Mouse (Mus musculus): ENCODE data around the gene Oca2. TPM values are rescaled to one million over a fixed set of nuclear protein-coding genes. Genes with fewer than 3 reads are reported as not detected.
A peak's percentile ranks its signal among the peaks of the same experiment; 100 is the strongest.

The Oca2 gene
- total RNA-seq, 2 experiments from 2014 or later, result not detected

DNA sequence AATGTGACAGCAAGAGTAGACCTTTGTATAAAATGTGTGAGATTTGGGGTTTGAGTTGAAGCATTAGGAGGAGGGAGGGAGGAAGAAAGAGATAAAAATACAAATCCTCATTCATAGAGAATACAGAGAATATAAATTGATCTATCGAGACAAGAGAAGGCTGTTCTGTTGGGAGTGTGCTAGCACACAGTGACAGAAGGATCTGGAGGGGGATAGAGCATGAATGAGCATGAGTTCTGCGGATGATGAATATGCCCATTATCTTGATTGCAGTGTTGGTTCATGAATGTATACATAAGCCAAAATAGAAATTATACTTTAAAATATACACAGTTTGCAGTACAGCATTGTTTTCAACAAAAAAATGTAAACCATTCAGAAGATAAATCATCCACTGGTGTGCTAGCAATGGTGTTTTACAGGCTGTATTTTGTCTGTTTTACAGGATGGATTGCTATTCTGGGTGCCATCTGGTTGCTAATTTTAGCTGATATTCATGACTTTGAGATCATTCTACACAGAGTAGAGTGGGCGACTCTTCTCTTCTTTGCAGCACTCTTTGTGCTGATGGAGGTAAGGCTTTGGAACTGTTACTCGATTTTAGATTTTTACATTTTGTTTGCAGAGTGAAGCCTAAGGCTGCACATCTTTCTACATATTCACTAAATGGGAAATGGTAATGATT is 117.2 kb downstream of the Oca2 start:
- intact Hi-C loops (cut with DNase I), result no loop called here
- no peak for DNase-seq

DNA sequence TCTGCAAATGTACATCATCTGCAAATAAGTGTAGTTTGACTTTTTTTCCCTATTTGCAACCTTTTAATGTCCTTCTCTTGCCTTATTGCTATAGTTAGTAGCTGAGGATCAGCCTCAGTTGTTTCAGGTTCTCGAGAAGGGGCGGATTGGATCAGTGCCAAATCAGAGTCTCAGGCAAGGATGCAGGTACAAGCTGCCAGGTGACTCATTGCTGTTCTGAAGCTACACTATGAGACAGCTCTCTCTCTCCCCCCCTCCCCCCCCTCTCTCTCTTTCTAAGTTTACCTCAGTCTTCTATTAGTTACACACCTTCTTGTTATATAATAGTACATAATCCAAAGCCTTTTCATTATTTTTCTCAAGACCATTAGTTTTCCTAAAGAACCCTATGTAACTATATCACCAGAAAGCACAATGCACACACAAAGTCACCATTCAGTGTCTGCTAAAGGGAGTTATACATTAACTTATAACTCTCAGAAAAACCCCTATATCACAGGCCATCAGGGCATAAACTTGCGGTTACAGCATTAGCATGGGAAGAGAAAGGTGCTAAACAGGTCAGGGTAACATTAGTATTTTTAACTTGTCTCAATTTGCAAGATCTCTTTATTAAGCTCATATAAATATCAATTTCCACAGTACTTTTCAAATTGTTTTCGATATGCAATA is 142.3 kb downstream of the Oca2 start:
- intact Hi-C loops (cut with DNase I), result no loop called here
- no peak for DNase-seq

DNA sequence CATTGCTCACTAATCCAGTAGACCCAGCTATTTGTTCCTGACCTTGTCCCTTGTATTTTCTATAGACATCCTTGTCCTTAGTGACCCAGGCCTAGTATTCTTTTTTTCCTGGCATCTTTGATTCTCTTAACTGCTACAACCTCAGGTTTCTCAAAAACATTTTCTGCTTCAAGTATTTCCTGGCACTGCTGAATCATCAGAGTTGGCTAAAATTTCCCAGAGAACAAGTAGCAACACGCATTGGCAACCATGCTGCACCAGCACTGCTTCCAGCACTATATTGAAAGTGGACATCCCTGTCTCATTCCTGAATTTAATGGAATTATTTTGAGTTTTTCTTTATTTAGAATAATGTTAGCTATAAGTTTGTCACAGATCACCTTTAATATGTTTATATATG is 143.1 kb downstream of the Oca2 start:
- no peak for DNase-seq
- intact Hi-C loops (cut with DNase I), result no loop called here

DNA sequence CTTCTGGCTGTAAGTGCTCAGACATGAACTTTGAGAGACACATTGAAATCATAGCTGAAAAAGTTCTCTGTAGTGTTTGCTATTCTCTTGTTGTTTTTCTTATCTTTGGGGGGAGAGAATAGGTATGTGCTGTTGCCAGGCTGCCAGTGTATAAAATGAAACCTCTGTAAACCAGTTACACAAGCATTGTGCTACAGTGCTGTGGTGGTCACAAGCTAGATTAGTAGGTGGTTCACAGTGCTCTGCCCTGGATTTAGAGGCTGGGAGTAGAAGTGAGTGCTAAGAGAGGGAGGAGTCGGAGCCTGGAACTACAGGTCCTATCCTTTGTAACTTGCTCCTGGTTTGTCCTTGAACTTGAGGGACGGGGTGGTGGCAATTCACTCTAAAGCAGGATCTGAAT is 148.7 kb downstream of the Oca2 start:
- intact Hi-C loops (cut with DNase I), result no loop called here
- DNase-seq, result no peak

DNA sequence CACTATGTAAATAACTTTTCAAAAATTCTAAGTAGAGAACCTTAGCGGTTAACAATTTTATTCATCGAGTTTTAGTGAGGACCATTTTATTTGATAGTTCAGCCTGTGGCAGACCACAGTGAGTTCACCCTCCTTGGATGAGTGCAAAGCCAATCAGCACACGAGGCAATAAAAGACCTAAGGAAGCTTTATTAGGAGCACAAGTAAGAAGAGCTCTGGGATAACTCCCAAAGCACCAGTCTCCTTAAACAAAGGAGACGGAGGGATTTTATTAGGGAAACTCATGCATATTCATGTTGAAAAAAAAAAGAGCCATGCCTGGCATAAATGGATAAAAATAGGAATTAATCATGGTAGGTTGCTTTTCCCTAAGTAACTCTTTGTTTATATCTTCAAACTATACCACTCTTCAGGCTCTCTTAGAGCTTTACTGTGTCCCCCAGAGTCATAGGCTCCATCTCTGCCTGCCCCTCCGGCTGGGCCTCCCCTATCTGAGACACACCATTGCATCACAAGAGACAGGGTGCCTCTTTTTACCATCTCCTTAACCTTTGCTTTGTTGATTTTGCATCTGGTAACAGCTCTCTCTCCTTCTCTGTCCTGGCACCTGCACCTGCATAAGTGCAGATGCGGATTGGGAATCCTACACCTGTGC is 178.7 kb downstream of the Oca2 start:
- intact Hi-C loops (cut with DNase I), result no loop called here

DNA sequence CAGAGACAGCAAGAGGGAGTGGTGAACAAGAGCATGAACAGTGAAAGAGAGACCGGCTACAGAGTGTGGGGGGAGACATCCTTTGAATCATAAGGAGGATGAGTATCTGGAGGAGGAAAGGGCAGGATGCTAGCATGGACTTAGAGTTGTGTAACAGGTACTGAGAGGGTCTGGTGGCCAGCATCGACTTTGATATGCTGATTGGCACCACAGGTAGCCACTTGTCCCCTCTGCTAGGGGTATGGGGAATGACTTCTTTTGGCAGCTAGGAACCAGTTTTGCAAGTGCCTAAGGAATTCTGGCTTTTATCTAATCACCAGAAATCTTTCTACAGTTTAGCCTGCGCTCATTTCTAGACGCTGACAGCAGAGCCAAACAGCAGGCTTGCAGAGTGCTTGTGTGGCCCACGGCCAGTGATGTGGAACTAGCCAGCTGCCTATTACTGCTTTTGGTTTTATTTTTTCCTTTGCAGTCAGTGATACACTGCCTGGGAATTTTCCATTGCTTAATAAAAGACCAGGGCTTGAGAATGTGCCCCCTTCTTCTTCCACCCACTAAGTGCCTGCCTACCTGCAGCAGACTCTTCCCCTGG is 179.8 kb downstream of the Oca2 start:
- intact Hi-C loops (cut with DNase I), result no loop called here
- DNase-seq, result peak; percentile 6 to 16

More for the DNA sequence above, 178.7 kb downstream of the Oca2 start:
- DNase-seq, result no peak

DNA sequence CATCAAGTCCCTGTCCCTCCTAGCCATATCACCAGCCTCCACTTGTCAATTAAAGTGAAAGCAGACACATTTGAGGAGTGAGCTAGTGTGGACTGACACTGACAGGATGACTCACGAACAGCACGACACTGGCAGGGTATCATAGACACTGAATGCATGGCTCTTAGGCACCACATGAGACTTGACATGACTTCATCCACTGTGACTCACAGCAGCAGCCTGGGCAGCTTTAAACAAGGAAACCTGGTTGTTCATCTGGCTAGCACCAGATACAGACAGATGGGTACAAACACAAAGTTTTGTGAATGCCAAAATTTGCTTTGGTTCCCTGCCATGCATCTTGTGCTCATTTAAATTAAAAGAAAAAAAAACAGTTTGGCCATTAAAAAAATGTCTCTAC is 182.4 kb downstream of the Oca2 start:
- no peak for DNase-seq
- intact Hi-C loops (cut with DNase I), result no loop called here

DNA sequence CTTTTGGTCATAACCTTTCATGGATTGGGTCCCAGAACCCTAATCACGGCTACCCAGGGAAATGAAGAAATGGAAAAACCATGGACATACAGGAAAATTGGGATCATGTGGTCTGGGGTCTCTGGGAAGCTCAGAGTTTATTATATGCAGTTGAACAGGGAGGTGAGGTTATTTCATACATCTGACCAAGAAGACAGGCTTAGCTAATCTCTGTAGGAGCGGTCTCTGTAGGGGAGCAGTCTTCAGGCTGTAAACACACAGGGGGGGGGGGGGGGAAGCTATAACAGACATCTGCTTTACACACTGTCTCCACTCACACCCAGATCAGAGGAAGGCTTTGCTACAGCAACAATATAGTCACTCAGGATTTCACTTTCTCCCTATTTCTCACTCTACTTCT is 184.0 kb downstream of the Oca2 start:
- intact Hi-C loops (cut with DNase I), result no loop called here
- DNase-seq, result no peak

DNA sequence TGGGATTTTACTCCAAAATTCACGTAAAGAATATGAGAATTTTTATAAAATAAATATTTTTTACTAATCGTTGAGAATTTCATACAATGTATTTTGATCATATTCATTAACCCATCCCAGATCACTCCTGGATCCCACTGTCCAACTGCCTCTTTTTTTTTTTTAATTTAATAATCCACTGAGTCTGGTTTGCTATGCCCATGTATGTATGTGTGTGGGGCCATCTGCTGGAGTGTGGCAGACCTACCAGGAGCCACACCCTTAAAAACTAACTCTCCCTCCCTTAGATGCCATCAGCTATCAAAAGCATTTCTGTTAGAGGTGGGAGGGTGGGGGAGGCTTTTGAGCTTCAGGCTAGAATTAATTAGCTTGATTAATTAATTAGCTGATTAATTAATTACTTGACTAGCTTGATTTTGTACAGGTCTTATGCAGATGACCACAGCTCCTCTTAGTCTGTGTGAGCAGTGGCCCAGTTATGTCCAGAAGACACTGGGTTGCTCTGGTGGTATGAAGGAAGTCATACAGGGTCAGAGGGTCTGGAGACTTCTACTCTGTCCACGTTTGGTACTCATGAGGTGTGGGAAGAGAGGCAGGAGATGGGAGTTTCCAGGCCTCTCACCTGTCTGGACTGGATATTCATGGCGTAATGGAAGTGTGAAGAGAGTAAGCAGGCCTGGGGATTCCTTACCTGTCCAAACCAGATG is 221.4 kb downstream of the Oca2 start:
- no peak for DNase-seq
- intact Hi-C loops (cut with DNase I), result no loop called here

DNA sequence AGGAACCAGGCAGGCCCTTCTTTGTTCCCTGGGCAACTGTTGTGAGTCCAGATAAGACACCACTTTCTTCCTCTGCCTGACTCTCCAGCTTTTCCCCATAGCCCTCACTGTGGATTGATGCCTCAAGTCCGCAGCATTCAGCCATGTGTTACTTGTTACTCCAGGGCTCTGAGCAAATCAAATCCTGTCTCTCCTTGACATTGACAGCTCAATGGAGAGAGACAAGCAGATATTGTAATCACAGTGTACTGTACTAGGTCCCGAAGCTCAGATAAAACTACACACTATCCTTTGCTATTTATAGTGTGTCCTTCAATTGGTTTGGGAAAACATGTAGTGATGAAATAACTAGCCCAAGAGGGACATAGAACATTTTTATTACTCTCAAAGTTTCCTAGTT is 258.7 kb downstream of the Oca2 start:
- intact Hi-C loops (cut with DNase I), result no loop called here
- no peak for DNase-seq

DNA sequence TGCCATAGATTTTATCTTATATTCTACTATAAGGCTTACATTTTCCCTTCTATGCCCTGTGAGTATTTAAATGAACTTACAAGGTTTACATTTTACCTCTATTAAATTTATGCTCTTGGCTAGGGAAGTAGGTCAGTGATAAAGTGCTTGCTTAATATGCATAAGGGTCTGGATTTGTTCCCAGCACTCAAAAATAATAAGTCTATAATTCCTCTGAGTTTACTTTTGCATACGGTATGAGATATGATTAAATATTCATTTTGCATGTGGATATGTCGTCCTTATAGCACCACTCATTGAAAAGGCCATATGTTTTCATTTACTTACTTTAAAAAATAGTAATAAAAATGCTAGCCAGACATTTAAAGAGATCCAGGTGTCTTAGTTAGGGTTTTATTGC is 259.8 kb downstream of the Oca2 start:
- no peak for DNase-seq
- intact Hi-C loops (cut with DNase I), result no loop called here

DNA sequence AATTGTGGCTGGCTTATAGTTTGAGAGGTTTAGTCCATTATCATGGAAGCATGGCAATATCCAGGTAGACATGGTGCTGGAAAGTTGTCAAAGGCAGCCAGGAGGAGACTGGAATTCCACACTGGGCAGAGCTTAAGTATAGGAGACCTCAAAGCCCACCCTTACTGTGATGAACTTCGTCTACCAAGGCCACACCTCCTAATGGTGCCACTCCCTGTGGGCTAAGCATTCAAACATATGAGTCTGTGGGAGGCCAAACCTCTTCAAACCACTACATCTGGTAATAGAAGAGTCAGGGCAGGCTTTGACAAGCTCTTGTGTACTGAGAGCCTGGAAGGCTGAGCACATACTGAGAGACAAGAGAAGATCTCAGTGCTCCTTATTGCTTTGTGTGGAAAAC is 260.2 kb downstream of the Oca2 start:
- intact Hi-C loops (cut with DNase I), result no loop called here
- no peak for DNase-seq

DNA sequence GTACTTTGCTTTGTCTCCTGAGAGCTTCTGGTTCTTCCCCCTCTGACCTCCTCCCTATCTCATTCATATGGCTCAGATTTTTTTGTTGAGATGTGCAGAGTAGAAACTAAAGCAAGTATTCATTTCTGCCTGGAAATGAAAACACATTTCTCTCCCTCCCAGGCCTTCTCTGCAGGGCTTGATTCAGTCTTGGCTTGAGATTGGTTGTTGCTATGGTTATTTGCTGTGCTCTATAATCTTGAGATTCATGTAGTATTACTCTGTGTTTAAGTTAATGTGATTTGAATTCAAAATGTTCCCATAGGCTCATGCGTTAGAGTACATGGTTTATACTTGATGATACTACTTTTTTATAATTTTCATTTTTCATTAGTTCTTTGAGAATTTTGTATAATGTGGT is 260.9 kb downstream of the Oca2 start:
- DNase-seq, result no peak
- intact Hi-C loops (cut with DNase I), result no loop called here

DNA sequence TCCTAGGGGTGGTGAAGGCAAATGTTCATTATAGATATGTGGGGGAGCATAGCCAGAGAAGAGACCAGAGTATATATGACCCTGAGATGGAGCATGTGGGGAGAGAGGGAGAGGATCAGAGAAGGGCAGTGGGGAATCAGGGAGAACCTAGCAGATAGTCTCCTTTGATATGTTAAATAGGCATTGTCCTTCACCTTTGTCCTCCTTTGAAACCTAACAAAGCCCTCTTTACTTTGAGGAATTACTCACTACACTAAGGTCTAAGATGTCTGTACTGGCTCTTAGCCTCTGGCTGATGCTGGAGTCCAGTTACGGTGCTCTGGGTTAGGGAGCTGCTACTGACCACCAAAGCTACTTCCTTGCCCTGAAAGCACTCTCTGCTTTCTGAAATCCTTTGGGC is 279.0 kb downstream of the Oca2 start:
- intact Hi-C loops (cut with DNase I), result no loop called here
- no peak for DNase-seq

DNA sequence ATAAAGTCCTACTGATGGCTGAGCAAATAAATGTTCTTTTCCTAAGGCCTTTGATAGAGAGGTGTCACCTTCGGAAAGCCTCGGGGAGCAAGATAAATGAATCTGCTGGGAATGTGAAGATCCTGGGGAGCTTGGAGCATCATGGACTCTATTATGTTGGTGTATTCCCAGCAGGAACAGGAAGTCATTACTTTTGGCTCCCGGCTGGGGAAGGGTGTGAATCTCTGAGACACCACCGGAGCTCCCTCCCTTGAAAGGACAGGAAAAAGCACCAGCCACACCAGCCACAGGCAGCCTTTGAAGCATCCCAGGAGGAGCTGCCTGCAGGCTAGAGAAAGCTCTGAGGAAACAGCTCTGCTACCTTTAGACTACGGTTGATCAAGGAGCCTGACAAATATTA is 280.2 kb downstream of the Oca2 start:
- intact Hi-C loops (cut with DNase I), result no loop called here
- no peak for DNase-seq

DNA sequence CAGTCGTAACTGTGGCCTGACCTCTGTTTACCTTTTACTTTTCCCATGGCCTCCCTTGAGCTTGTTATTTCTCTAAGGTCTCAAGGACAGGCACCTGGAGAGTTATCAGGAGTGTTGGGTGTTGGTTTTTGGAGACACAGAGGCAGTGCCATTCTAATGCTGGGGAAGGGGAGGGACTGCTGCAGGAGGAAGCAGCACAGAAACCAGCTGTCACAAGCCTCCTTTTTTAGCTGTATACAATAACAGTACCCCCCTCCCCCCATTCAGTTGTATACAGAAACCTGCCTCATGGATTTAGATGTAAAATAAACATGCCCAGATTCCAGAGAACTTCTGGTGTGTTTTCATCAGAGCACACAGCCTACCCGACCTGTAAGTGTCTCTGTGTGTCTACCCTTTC is 295.3 kb downstream of the Oca2 start:
- intact Hi-C loops (cut with DNase I), result no loop called here

DNA sequence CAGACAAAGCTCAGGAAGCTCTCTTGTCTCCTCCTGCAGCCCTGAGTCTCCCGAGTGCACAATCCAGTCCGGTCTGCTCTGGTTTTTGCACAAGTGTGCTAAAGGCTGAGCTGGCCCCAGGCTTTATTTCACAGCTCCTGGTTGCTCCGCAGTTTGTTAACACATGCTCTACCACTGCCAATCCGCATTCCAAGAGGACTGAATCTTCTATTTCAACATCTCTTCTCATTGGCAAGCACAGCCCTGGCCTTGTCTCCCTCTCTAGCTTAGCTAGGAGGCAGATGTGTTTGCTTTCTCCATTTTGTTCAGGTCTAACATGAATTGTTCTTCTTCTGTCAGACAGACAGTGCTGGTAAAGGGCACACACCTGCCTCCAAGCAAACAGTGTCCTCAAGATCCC is 309.7 kb downstream of the Oca2 start:
- peak; percentile 1 to 5 for DNase-seq
- intact Hi-C loops (cut with DNase I), result no loop called here

More for the DNA sequence above, 295.3 kb downstream of the Oca2 start:
- DNase-seq, result no peak

DNA sequence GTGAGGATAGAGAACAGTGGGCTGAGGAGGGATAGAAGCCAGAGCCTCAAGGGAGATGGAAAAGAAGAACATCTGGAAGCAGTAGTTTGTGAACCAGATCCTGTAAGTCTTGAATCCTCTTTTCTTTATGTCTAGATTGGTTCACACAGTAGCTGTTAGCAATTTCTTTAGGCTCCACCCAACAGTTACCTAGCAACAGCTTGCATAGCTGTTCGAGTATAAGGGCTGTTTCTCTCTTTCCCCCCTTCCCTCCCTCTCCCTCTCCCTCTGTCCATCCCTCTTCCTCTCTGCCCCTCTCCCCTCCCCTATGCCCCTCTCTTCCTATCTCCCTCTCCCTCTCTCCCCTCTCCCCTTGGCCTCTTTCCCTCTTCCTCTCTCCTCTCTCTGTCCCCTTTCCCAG is 312.2 kb downstream of the Oca2 start:
- intact Hi-C loops (cut with DNase I), result no loop called here
- DNase-seq, result no peak
